ENCODE assay signal across 29 mouse cellular contexts in the genomic region with DNA sequence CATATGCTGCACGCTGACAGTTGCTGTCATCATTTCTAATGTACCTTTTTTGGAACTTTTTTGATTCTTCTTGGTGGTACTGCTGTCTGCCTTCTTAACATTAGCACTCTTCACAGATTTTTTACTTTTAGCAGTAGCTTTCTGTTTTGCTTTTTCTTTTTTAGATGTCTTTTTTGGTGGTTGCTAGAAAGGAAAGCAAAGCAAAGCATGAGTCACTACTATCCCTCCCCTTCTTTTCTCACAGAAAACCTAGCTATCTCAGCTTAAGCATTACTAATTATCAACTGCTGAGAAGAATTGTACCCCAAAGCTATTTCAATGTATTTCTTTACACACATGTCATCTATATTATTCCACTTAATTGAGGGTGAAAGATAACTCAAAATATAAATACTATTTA. TPM values are rescaled to one million over a fixed set of nuclear protein-coding genes. Genes with fewer than 3 reads are reported as not detected.
"Had no signal": no experiment of that assay in that cellular context is flagged by ENCODE, and none has a peak within 500 bp of the region (broad histone marks: within the 10 kb centered on the region; RNA-seq: fewer than 3 reads in every experiment).

No protein-coding gene starts in this region.

- ATAC-seq: forebrain, embryonic 13.5 days; forebrain, embryonic 14.5 days; forebrain, embryonic 15.5 days; forebrain, embryonic 16.5 days; forebrain, postnatal 0 days had no signal

- H3K4me1 ChIP-seq: embryonic facial prominence, embryonic 10.5 days; embryonic facial prominence, embryonic 12.5 days; embryonic facial prominence, embryonic 13.5 days; embryonic facial prominence, embryonic 15.5 days; forebrain, embryonic 10.5 days; forebrain, embryonic 12.5 days; forebrain, embryonic 13.5 days; forebrain, embryonic 15.5 days; heart, embryonic 10.5 days had no signal

- H3K9ac ChIP-seq: embryonic facial prominence, embryonic 12.5 days; embryonic facial prominence, embryonic 13.5 days; embryonic facial prominence, embryonic 15.5 days; forebrain, embryonic 12.5 days; forebrain, embryonic 13.5 days; forebrain, embryonic 15.5 days; forebrain, postnatal 0 days had no signal

- H3K4me2 ChIP-seq: embryonic facial prominence, embryonic 12.5 days; embryonic facial prominence, embryonic 13.5 days; embryonic facial prominence, embryonic 15.5 days; forebrain, embryonic 12.5 days; forebrain, embryonic 13.5 days; forebrain, embryonic 15.5 days had no signal

- H3K27ac ChIP-seq: embryonic facial prominence, embryonic 10.5 days; embryonic facial prominence, embryonic 12.5 days; embryonic facial prominence, embryonic 13.5 days; embryonic facial prominence, embryonic 15.5 days; forebrain, embryonic 10.5 days; forebrain, embryonic 12.5 days; forebrain, embryonic 13.5 days; forebrain, embryonic 15.5 days; gastrocnemius, adult 2 months; heart, adult 2 months; heart, embryonic 10.5 days had no signal

- H3K9me3 ChIP-seq: embryonic facial prominence, embryonic 10.5 days; embryonic facial prominence, embryonic 12.5 days; embryonic facial prominence, embryonic 13.5 days; embryonic facial prominence, embryonic 15.5 days; forebrain, embryonic 10.5 days; forebrain, embryonic 12.5 days; forebrain, embryonic 13.5 days; forebrain, embryonic 15.5 days; heart, embryonic 10.5 days had no signal

- H3K4me3 ChIP-seq: embryonic facial prominence, embryonic 10.5 days; embryonic facial prominence, embryonic 12.5 days; embryonic facial prominence, embryonic 13.5 days; embryonic facial prominence, embryonic 15.5 days; erythroblast, embryonic 14.5 days; forebrain, embryonic 10.5 days; forebrain, embryonic 12.5 days; forebrain, embryonic 13.5 days; forebrain, embryonic 15.5 days; gastrocnemius, adult 2 months; heart, adult 2 months; heart, embryonic 10.5 days had no signal

- H3K27me3 ChIP-seq: embryonic facial prominence, embryonic 12.5 days; embryonic facial prominence, embryonic 13.5 days; embryonic facial prominence, embryonic 15.5 days; forebrain, embryonic 12.5 days; forebrain, embryonic 13.5 days; forebrain, embryonic 15.5 days had no signal

- DNase-seq: cerebellum, adult 8-10 months; cerebellum, adult 9-10 months; cerebellum, adult 9-11 months; cerebellum, postnatal 10 days; cerebellum, postnatal 14 days; cerebellum, postnatal 25 days; cerebellum, postnatal 36 days; embryo, embryonic 11 days; forebrain, postnatal 0 days; gastrocnemius, adult 2 months; gastrocnemius, postnatal 10 days; gastrocnemius, postnatal 14 days; gastrocnemius, postnatal 25 days; gastrocnemius, postnatal 36 days; heart, adult 11 months; heart, adult 18-20 months; heart, adult 2 months had no signal

RNA-seq across cellular contexts. Expression of gene Rnf144b, which starts 34.0 kb away (rescaled TPM):
- polyA plus RNA-seq: erythroblast, embryonic 14.5 days had no signal

RNA-seq across cellular contexts. Expression of gene Tpmt, which starts 43.9 kb away (rescaled TPM):
- polyA plus RNA-seq: erythroblast, embryonic 14.5 days had no signal
